ENCODE assay signal across 12 mouse cellular contexts in genomic region chr13:60358408-60359060, GRCm38 (mm10).
DNase-seq lines count a peak whose midpoint lies in the region; ATAC-seq and TF ChIP-seq lines count a peak whose summit lies in the region.
"Had no signal": no experiment of that assay in that cellular context is flagged by ENCODE, and none has a peak within 500 bp of the region (broad histone marks: within the 10 kb centered on the region; RNA-seq: fewer than 3 reads in every experiment).

No protein-coding gene starts in this region.

- WGBS in kidney, embryonic 14.5 days, result 80% methylated on average over 7 of the region's 7 CpGs
- WGBS in kidney, adult 2 months, result 67% methylated on average over 7 of the region's 7 CpGs
- WGBS in lung, postnatal 0 days, result 53% methylated on average over 7 of the region's 7 CpGs
- WGBS in hindbrain, embryonic 16.5 days, result 81% methylated on average over 7 of the region's 7 CpGs
- WGBS in hindbrain, embryonic 11.5 days, result 89% methylated on average over 7 of the region's 7 CpGs

- no peaks in the 10 kb centered on the region for H3K27me3 ChIP-seq in kidney, embryonic 14.5 days (ENCODE audit: control insufficient read depth, insufficient read depth, low read length)
- H3K27me3 ChIP-seq in kidney, adult 2 months (replicated peaks; ENCODE audit: control insufficient read depth, insufficient read depth, low read length), result no peaks in the 10 kb centered on the region; the same call in 1 of the 2 replicates
- H3K27me3 ChIP-seq in lung, postnatal 0 days (replicated peaks; ENCODE audit: insufficient read depth, low read length), result no peaks in the 10 kb centered on the region
- H3K27me3 ChIP-seq in hindbrain, embryonic 16.5 days (replicated peaks; ENCODE audit: control insufficient read depth, insufficient read depth, low read length), result no peaks in the 10 kb centered on the region
- no peaks in the 10 kb centered on the region for H3K27me3 ChIP-seq in hindbrain, embryonic 11.5 days (ENCODE audit: control insufficient read depth, insufficient read depth, low read length)

- TF ChIP-seq CTCF in kidney, adult 2 months (conservative IDR thresholded peaks at IDR 0.05; ENCODE audit: insufficient read depth, insufficient read length, low read depth, low read length), result no peak
- TF ChIP-seq CTCF in lung, postnatal 0 days (IDR thresholded peaks at IDR 0.05), result no peak

- H3K36me3 ChIP-seq in kidney, embryonic 14.5 days (ENCODE audit: control insufficient read depth, insufficient read depth, low read length), result no peaks in the 10 kb centered on the region
- no peaks in the 10 kb centered on the region for H3K36me3 ChIP-seq in kidney, adult 2 months (ENCODE audit: control insufficient read depth, insufficient read depth, low read length)
- no peaks in the 10 kb centered on the region for H3K36me3 ChIP-seq in ES-E14 (ENCODE audit: control insufficient read depth, insufficient read depth, low read length, poor library complexity, severe bottlenecking)
- H3K36me3 ChIP-seq in lung, postnatal 0 days (ENCODE audit: insufficient read depth, low read length), result no peaks in the 10 kb centered on the region
- no peaks in the 10 kb centered on the region for H3K36me3 ChIP-seq in hindbrain, embryonic 16.5 days (ENCODE audit: control insufficient read depth, insufficient read depth, low read length)
- no peaks in the 10 kb centered on the region for H3K36me3 ChIP-seq in hindbrain, embryonic 11.5 days (ENCODE audit: control insufficient read depth, insufficient read depth, low read length)

- H3K4me3 ChIP-seq in kidney, embryonic 14.5 days (ENCODE audit: low read length), result no peak overlapping the region
- H3K4me3 ChIP-seq in kidney, adult 2 months (ENCODE audit: insufficient read depth, low read depth, low read length), result no peak overlapping the region
- no peak overlapping the region for H3K4me3 ChIP-seq in ES-E14 (ENCODE audit: insufficient read depth in 1 of 2, low read depth in 1 of 2, low read length in 2 of 2, poor library complexity in 1 of 2, severe bottlenecking in 1 of 2)
- no peak overlapping the region for H3K4me3 ChIP-seq in lung, postnatal 0 days (ENCODE audit: low read depth, low read length)
- H3K4me3 ChIP-seq in hindbrain, embryonic 16.5 days (ENCODE audit: low read length), result no peak overlapping the region
- no peak overlapping the region for H3K4me3 ChIP-seq in hindbrain, embryonic 11.5 days (ENCODE audit: low read depth, low read length)

- no peak for DNase-seq in kidney, adult 2 months
- DNase-seq in ES-E14 (ENCODE audit: low read depth, low spot score), result peak; percentile 52
- peak; percentile 50 for DNase-seq in heart, adult 8-10 months (ENCODE audit: low spot score)
- DNase-seq in lung, postnatal 0 days (ENCODE audit: low spot score), result peak; percentile 64
- no peak for DNase-seq in urinary bladder, postnatal 4 days (ENCODE audit: low spot score in 2 of 2)
- no peak for DNase-seq in hindbrain, embryonic 11.5 days (ENCODE audit: low spot score)
- DNase-seq: kidney, postnatal 14 days; right cerebral cortex, postnatal 25 days; thymus, postnatal 36 days had no signal

- no peaks in the 10 kb centered on the region for H3K9me3 ChIP-seq in kidney, embryonic 14.5 days (ENCODE audit: control insufficient read depth, low read length)
- no peaks in the 10 kb centered on the region for H3K9me3 ChIP-seq in ES-E14 (ENCODE audit: control insufficient read depth, insufficient read depth, low read depth, low read length)
- H3K9me3 ChIP-seq in lung, postnatal 0 days (ENCODE audit: low read length), result no peaks in the 10 kb centered on the region
- no peaks in the 10 kb centered on the region for H3K9me3 ChIP-seq in hindbrain, embryonic 16.5 days (ENCODE audit: control insufficient read depth, low read length)
- H3K9me3 ChIP-seq in hindbrain, embryonic 11.5 days (ENCODE audit: control insufficient read depth, low read length), result no peaks in the 10 kb centered on the region

- H3K27ac ChIP-seq in kidney, embryonic 14.5 days (ENCODE audit: low read depth, low read length), result 0 out of 2 replicates have a peak overlapping the region, but pooled peaks have one; percentile 55
- H3K27ac ChIP-seq in kidney, adult 2 months (ENCODE audit: insufficient read depth, low read depth, low read length), result no peak overlapping the region
- H3K27ac ChIP-seq in ES-E14 (ENCODE audit: insufficient read depth, low read depth, low read length, poor library complexity, severe bottlenecking), result no peak overlapping the region; the same call in 1 of the 2 replicates
- no peak overlapping the region for H3K27ac ChIP-seq in lung, postnatal 0 days (ENCODE audit: low read length)
- no peak overlapping the region for H3K27ac ChIP-seq in hindbrain, embryonic 16.5 days (ENCODE audit: low read depth, low read length)
- no peak overlapping the region for H3K27ac ChIP-seq in hindbrain, embryonic 11.5 days (ENCODE audit: low read depth, low read length)
- H3K27ac ChIP-seq: liver, embryonic 14.5 days had no signal

- H3K4me2 ChIP-seq in kidney, embryonic 14.5 days (replicated peaks; ENCODE audit: low read depth, low read length), result no peak overlapping the region
- no peak overlapping the region for H3K4me2 ChIP-seq in lung, postnatal 0 days (replicated peaks; ENCODE audit: low read depth, low read length)
- H3K4me2 ChIP-seq in hindbrain, embryonic 16.5 days (ENCODE audit: low read length), result no peak overlapping the region
- no peak overlapping the region for H3K4me2 ChIP-seq in hindbrain, embryonic 11.5 days (replicated peaks; ENCODE audit: low read depth, low read length)

- no peak for ATAC-seq in kidney, embryonic 14.5 days (ENCODE audit: low FRiP score, low TSS enrichment)
- ATAC-seq in lung, postnatal 0 days, result peak; percentile 78
- no peak for ATAC-seq in hindbrain, embryonic 16.5 days
- no peak for ATAC-seq in hindbrain, embryonic 11.5 days (ENCODE audit: low FRiP score)

- no peak overlapping the region for H3K9ac ChIP-seq in kidney, embryonic 14.5 days (ENCODE audit: low read depth, low read length)
- H3K9ac ChIP-seq in ES-E14 (ENCODE audit: insufficient read depth, low read depth, low read length, poor library complexity, severe bottlenecking), result no peak overlapping the region
- H3K9ac ChIP-seq in lung, postnatal 0 days (replicated peaks; ENCODE audit: low read depth), result no peak overlapping the region
- H3K9ac ChIP-seq in hindbrain, embryonic 16.5 days (ENCODE audit: low read depth, low read length), result no peak overlapping the region
- H3K9ac ChIP-seq in hindbrain, embryonic 11.5 days (ENCODE audit: low read depth, low read length), result no peak overlapping the region
- H3K9ac ChIP-seq: liver, embryonic 14.5 days had no signal

- no peak for TF ChIP-seq EP300 in lung, postnatal 0 days (IDR thresholded peaks at IDR 0.05)

- no peak for TF ChIP-seq POLR2A in kidney, adult 2 months (IDR thresholded peaks at IDR 0.05; ENCODE audit: low read depth, low read length)

- in situ Hi-C loops in ES-E14 (cut with MboI; ENCODE audit: low sequenced_read_pairs in 2 of 2, unreplicated experiment in 2 of 2), result no loop called here

- 0 out of 2 replicates have a peak, but pooled peaks cover 4% of the 10 kb centered on the region for H3K4me1 ChIP-seq in kidney, embryonic 14.5 days (ENCODE audit: control insufficient read depth, insufficient read depth, low read length)
- no peaks in the 10 kb centered on the region for H3K4me1 ChIP-seq in kidney, adult 2 months (ENCODE audit: control insufficient read depth, insufficient read depth, low read length)
- peaks cover 5 to 7% of the 10 kb centered on the region in 2 experiments for H3K4me1 ChIP-seq in ES-E14 (ENCODE audit: control insufficient read depth in 2 of 2, insufficient read depth in 2 of 2, low read length in 2 of 2, poor library complexity in 1 of 2)
- H3K4me1 ChIP-seq in lung, postnatal 0 days (ENCODE audit: insufficient read depth, low read depth, low read length), result no peaks in the 10 kb centered on the region
- no peaks in the 10 kb centered on the region for H3K4me1 ChIP-seq in hindbrain, embryonic 16.5 days (ENCODE audit: control insufficient read depth, insufficient read depth, low read depth, low read length)
- no peaks in the 10 kb centered on the region for H3K4me1 ChIP-seq in hindbrain, embryonic 11.5 days (replicated peaks; ENCODE audit: control insufficient read depth, insufficient read depth, low read length)

TF ChIP-seq in ES-E14, 5 proteins besides CTCF, POLR2A, EP300 and RAD21:
- TF ChIP-seq ZC3H11A (IDR thresholded peaks at IDR 0.05; ENCODE audit: borderline replicate concordance, low read depth, low read length) (no peak), HCFC1 (IDR thresholded peaks at IDR 0.05; ENCODE audit: borderline replicate concordance, insufficient read depth, low read length) (no peak), ZNF384 (IDR thresholded peaks at IDR 0.05; ENCODE audit: low read depth, low read length) (no peak), MAFK (IDR thresholded peaks at IDR 0.05; ENCODE audit: insufficient read depth, low read depth, low read length) (no peak), CHD2 (IDR thresholded peaks at IDR 0.05; ENCODE audit: low read depth, low read length) (no peak)

Comparison
In these comparisons a context has a peak if more than half of its experiments do, and no peak if none do; other contexts are left out.
1. DNase-seq: peak in ES-E14 (single experiment), heart, adult 8-10 months (single experiment) and lung, postnatal 0 days (single experiment); none in kidney, adult 2 months (single experiment), urinary bladder, postnatal 4 days (0 of 2) and hindbrain, embryonic 11.5 days (single experiment).